Mouse (Mus musculus) heart, embryonic 11.5 days (tissue): ENCODE data around the gene Abhd17a. TPM values are rescaled to one million over a fixed set of nuclear protein-coding genes. Genes with fewer than 3 reads are reported as not detected.

ENCODE experiments used
- ATAC-seq: fragments of 200-750 bp; cut with Nextera tagmentation; replicated peaks from 2 replicates; pipeline ENCODE4 v1.8.0; 2017; ENCODE audit warnings: moderate library complexity; ENCODE audit not compliant: insufficient number of reproducible peaks, low FRiP score, low TSS enrichment
- H3K27ac ChIP-seq: fragments of 300-500 bp; sonication (generic); 2 replicates; pipeline ENCODE4 v1.5.1; 2014; ENCODE audit warnings: mild to moderate bottlenecking, low read depth, low read length
- H3K27me3 ChIP-seq: fragments of 300-500 bp; sonication (generic); 2 replicates; pipeline ENCODE4 v1.6.1; 2014; ENCODE audit warnings: mild to moderate bottlenecking, low read length, mixed read lengths; ENCODE audit not compliant: control insufficient read depth, insufficient read depth
- H3K36me3 ChIP-seq: fragments of 300-500 bp; sonication (generic); 2 replicates; pipeline ENCODE4 v1.6.1; 2014; ENCODE audit warnings: mild to moderate bottlenecking, low read length, moderate library complexity, mixed read lengths; ENCODE audit not compliant: control insufficient read depth, insufficient read depth
- H3K4me1 ChIP-seq: fragments of 300-500 bp; sonication (generic); 2 replicates; pipeline ENCODE4 v1.6.1; 2014; ENCODE audit warnings: low read length; ENCODE audit not compliant: control insufficient read depth, insufficient read depth
- H3K4me2 ChIP-seq: fragments of 300-500 bp; sonication (generic); 2 replicates; pipeline ENCODE4 v1.6.1; 2014; ENCODE audit warnings: mild to moderate bottlenecking, moderate library complexity
- H3K4me3 ChIP-seq: fragments of 300-500 bp; sonication (generic); 2 replicates; pipeline ENCODE4 v1.5.1; 2014; ENCODE audit warnings: low read depth, low read length
- H3K9ac ChIP-seq: fragments of 300-500 bp; sonication (generic); 2 replicates; pipeline ENCODE4 v1.6.1; 2014; ENCODE audit warnings: mild to moderate bottlenecking, low read depth, low read length, moderate library complexity
- H3K9me3 ChIP-seq: fragments of 300-500 bp; sonication (generic); replicated peaks from 2 replicates; pipeline ENCODE4 v1.6.1; 2016; ENCODE audit warnings: low read length; ENCODE audit not compliant: control insufficient read depth
- WGBS: fragments of 180-500 bp; shearing (Covaris S2); extraction: QIAGEN DNeasy Blood & Tissue Kit; methylation state at CpG from one replicate; pipeline ENCODE4 v1.1.7; 2014; ENCODE audit not compliant: insufficient replicate concordance; 5-methylcytosine and 5-hydroxymethylcytosine counted together
- polyA plus RNA-seq: library from polyadenylated mRNA; unstranded; fragments of >200 nt; fragmentation: Nextera tagmentation; extraction: Ambion mirVana; gene quantifications from 2 replicates; pipeline ENCODE4 v1.2.1, GENCODE M21; 2014

Abhd17a gene
- polyA plus RNA-seq, 1 experiment from 2014 or later: 94.3 TPM

GRCm38 (mm10) chr10:80576351-80577194, 13.6 kb downstream of the Abhd17a start:
- Histone ChIP-seq H3K36me3 (no peaks in the 10 kb centered on the region), H3K9me3 (no peaks in the 10 kb centered on the region), H3K9ac (peak overlapping the region; percentile 79), H3K4me2 (peak overlapping the region; percentile 98), H3K27ac (peak overlapping the region; percentile 85), H3K27me3 (no peaks in the 10 kb centered on the region), H3K4me1 (peaks cover 36% of the 10 kb centered on the region), H3K4me3 (peak overlapping the region; percentile 78)
- ATAC-seq: no peak
- under 1% methylated on average over 76 of the region's 96 CpGs for WGBS

- peak overlapping the region; percentile 78 for H3K4me3 ChIP-seq
- H3K36me3 ChIP-seq: no peaks in the 10 kb centered on the region
- H3K9me3 ChIP-seq: no peaks in the 10 kb centered on the region
- peaks cover 43% of the 10 kb centered on the region for H3K4me1 ChIP-seq
- no peaks in the 10 kb centered on the region for H3K27me3 ChIP-seq
- no peak overlapping the region for H3K27ac ChIP-seq
- H3K4me2 ChIP-seq: peak overlapping the region; percentile 98
- WGBS: 10% methylated on average over 17 of the region's 17 CpGs
- ATAC-seq: no peak
- H3K9ac ChIP-seq: peak overlapping the region; percentile 79
Measured at GRCm38 (mm10) chr10:80575925-80576324, 14.2 kb downstream of the Abhd17a start.

DNA sequence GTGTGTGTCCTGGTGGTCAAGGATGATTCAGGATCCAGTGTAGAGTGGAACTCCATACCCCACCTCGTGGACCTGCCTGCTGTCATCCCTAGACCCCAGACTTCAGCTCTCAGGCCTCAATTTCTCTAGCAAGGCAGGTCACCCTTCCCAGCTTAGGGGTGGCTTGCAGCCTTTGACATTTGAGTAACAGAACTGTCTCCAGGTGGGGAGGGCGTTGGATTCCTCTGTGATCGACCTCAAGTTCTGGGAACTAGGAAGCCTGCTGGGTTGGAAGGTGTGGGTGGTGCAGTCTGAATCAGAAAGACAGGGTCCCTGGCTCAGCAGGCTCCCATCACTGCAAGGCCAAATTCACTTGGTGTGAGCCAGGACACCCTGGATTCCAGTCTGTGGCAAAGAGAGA, 15.2 kb downstream of the Abhd17a start:
- H3K9ac ChIP-seq: no peak overlapping the region
- 75% methylated on average over 3 of the region's 3 CpGs for WGBS
- H3K4me3 ChIP-seq: no peak overlapping the region

DNA sequence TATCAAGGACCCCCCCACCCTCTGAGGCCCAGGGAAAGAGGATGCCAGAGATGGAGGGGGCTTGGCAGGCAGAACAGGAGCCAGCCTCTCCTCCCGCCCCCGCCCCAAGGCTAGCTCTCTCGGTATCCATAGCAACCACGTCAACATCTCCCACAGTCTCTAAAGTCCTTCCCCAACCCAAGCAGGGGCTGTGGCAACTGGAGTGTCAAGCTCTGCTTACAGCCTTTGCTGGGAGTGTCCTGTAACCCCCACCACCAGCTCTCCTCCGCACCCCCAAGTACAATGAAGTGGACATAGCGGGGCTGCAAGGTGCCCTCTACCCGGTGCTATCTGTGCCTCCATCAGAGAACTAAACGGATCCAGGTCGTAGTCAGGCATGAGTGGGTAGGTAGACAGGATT, 16.2 kb downstream of the Abhd17a start:
- H3K27me3 ChIP-seq: no peaks in the 10 kb centered on the region
- H3K27ac ChIP-seq: no peak overlapping the region
- 0 out of 2 replicates have a peak overlapping the region, but pooled peaks have one; percentile 4 for H3K4me2 ChIP-seq
- no peak overlapping the region for H3K4me3 ChIP-seq
- WGBS: 46% methylated on average over 9 of the region's 9 CpGs
- H3K36me3 ChIP-seq: no peaks in the 10 kb centered on the region
- peak overlapping the region; percentile 50 for H3K9ac ChIP-seq
- H3K9me3 ChIP-seq: no peaks in the 10 kb centered on the region
- H3K4me1 ChIP-seq: peaks cover 56% of the 10 kb centered on the region
- no peak for ATAC-seq

More for the DNA sequence above, 15.2 kb downstream of the Abhd17a start:
- Histone ChIP-seq H3K4me2 (peak overlapping the region; percentile 98), H3K9me3 (no peaks in the 10 kb centered on the region), H3K27me3 (no peaks in the 10 kb centered on the region), H3K27ac (no peak overlapping the region), H3K4me1 (peaks cover 53% of the 10 kb centered on the region), H3K36me3 (no peaks in the 10 kb centered on the region)
- no peak for ATAC-seq

DNA sequence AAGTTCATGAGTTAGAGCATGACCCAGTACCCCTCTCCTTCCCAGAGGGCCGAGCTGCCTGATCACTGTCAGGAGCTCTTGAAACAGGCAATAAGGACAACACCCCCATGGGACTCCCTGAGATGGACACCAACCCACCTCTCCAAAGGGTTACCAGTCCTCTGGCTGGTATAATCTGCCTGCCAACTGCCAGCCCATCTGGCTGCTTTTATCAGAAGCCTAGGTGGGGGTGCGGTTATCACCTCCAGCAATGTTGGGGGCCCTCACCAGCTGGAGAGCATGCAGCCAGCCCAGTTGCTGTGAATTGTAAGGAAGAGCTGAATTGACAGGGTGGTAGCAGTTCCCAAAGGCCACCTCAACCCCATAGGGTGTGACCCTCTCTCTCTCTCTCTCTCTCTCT, 17.7 kb downstream of the Abhd17a start:
- Histone ChIP-seq H3K4me1 (peaks cover 53% of the 10 kb centered on the region), H3K9me3 (no peaks in the 10 kb centered on the region), H3K36me3 (0 out of 2 replicates have a peak, but pooled peaks cover 5% of the 10 kb centered on the region), H3K9ac (no peak overlapping the region), H3K4me2 (peak overlapping the region; percentile 3; the same call in 1 of the 2 replicates), H3K27me3 (no peaks in the 10 kb centered on the region), H3K4me3 (no peak overlapping the region), H3K27ac (no peak overlapping the region)
- 69% methylated on average over 2 of the region's 2 CpGs for WGBS
- no peak for ATAC-seq

GRCm38 (mm10) chr10:80570871-80571836, 19.0 kb downstream of the Abhd17a start:
- H3K27ac ChIP-seq: peak overlapping the region; percentile 30; the same call in 1 of the 2 replicates
- 0 out of 2 replicates have a peak, but pooled peaks have one; percentile 12 for ATAC-seq
- H3K4me1 ChIP-seq: peaks cover 53% of the 10 kb centered on the region
- H3K4me3 ChIP-seq: peak overlapping the region; percentile 20
- H3K4me2 ChIP-seq: peak overlapping the region; percentile 64
- no peaks in the 10 kb centered on the region for H3K27me3 ChIP-seq
- peak overlapping the region; percentile 67 for H3K9ac ChIP-seq
- no peaks in the 10 kb centered on the region for H3K9me3 ChIP-seq
- H3K36me3 ChIP-seq: 0 out of 2 replicates have a peak, but pooled peaks cover 5% of the 10 kb centered on the region
- 24% methylated on average over 30 of the region's 30 CpGs for WGBS

DNA sequence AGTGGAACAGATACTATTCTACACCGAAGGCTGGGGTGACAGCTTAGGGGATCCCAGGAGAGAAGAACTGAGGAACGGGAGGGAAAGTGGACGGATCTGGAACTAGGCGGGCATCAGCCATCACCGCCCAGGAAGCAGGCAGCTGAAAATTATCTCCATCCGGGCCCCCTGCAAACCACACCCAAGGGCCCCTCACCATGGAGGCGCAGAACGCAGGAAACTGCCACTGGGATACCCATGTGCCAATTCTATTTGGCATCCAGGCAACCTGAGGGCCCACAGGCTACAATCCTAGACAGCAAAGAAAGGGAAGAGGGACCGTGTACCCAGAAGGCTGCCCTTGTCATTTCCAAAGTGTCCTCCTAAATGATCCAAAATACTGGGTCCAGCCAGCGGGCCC, 19.7 kb downstream of the Abhd17a start:
- peaks cover 49% of the 10 kb centered on the region for H3K4me1 ChIP-seq
- H3K27ac ChIP-seq: no peak overlapping the region; the same call in 1 of the 2 replicates
- H3K27me3 ChIP-seq: no peaks in the 10 kb centered on the region
- no peaks in the 10 kb centered on the region for H3K9me3 ChIP-seq
- peak overlapping the region; percentile 64 for H3K4me2 ChIP-seq
- no peak overlapping the region for H3K4me3 ChIP-seq
- 67% methylated on average over 10 of the region's 10 CpGs for WGBS
- no peak overlapping the region for H3K9ac ChIP-seq
- 0 out of 2 replicates have a peak, but pooled peaks cover 5% of the 10 kb centered on the region for H3K36me3 ChIP-seq
- ATAC-seq: no peak

DNA sequence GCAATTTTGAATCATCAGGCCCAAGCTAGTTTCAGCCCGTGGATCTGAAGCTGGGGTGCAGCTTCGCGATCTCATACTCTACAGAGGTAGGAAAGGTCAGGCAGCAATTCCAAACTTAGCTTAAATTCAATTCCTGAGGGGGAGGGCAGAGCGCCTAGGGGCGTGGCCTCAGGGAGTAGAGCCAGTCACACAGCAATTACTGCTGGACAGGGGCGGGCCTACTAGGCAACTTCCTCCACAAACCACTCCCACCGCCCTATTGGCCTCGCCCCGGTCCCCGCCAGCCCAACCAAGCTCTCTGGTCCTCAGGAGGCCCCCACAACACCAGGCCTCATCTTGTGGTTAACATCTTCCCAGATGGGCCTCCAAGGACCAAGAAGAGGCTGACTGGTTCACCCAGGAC, 20.5 kb downstream of the Abhd17a start:
- Histone ChIP-seq H3K4me2 (peak overlapping the region; percentile 64), H3K36me3 (0 out of 2 replicates have a peak, but pooled peaks cover 5% of the 10 kb centered on the region), H3K4me1 (peaks cover 41% of the 10 kb centered on the region), H3K9ac (no peak overlapping the region), H3K27ac (no peak overlapping the region; the same call in 1 of the 2 replicates), H3K9me3 (no peaks in the 10 kb centered on the region), H3K27me3 (no peaks in the 10 kb centered on the region), H3K4me3 (no peak overlapping the region)
- 21% methylated on average over 10 of the region's 10 CpGs for WGBS
- peak; percentile 58 for ATAC-seq
